Mouse (Mus musculus): ENCODE measurements around the gene 1700016D06Rik. TPM values are rescaled to one million over a fixed set of nuclear protein-coding genes. Genes with fewer than 3 reads are reported as not detected.

Gene 1700016D06Rik
- total RNA-seq, 2 experiments from 2014 or later, result not detected

Small RNA genes lying within 50 kb of the gene (microRNA-seq; reads per million reads assigned to microRNA genes)
- 0.50 to 1.3 reads per million in 2 experiments for gene Mir7238

Other genes with a start within 250 kb of the 1700016D06Rik start
- under 1 TPM; 0.53 to 0.69 TPM for gene Rab20, start 222.4 kb downstream of the 1700016D06Rik start, total RNA-seq (2021)
- 10 to 100 TPM; 23.4 to 27.3 TPM for gene Naxd, start 203.6 kb downstream of the 1700016D06Rik start, total RNA-seq (2021)
- 10 to 100 TPM; 12.8 to 13.8 TPM for gene Cars2, start 150.3 kb downstream of the 1700016D06Rik start, total RNA-seq (2021)
- gene Ing1, start 145.5 kb downstream of the 1700016D06Rik start, total RNA-seq (2021), result 10 to 100 TPM; 21.0 to 21.2 TPM
- gene Ankrd10, start 65.3 kb downstream of the 1700016D06Rik start, total RNA-seq (2021), result 10 to 100 TPM; 24.4 to 25.2 TPM
- 10 to 100 TPM; 54.5 to 64.7 TPM for gene Arhgef7, start 26.7 kb upstream of the 1700016D06Rik start, total RNA-seq (2021)
- gene Tex29, start 139.4 kb upstream of the 1700016D06Rik start, total RNA-seq (2021), result not detected